Mouse (Mus musculus) forebrain, embryonic 16.5 days (tissue): ENCODE results near the gene Mink1. TPM values are rescaled to one million over a fixed set of nuclear protein-coding genes. Genes with fewer than 3 reads are reported as not detected.

Experiments
- ATAC-seq: fragments of 200-750 bp; cut with Nextera tagmentation; 2 replicates; pipeline ENCODE4 v1.8.0; 2017; ENCODE audit warnings: mild to moderate bottlenecking, moderate library complexity
- H3K27ac ChIP-seq: fragments of 300-500 bp; sonication (generic); 2 replicates; pipeline ENCODE4 v1.5.1; 2014; ENCODE audit warnings: low read length, control low read depth
- H3K27me3 ChIP-seq: fragments of 300-500 bp; sonication (generic); replicated peaks from 2 replicates; pipeline ENCODE4 v1.6.1; 2014; ENCODE audit warnings: low read length; ENCODE audit not compliant: control insufficient read depth, insufficient read depth
- H3K36me3 ChIP-seq: fragments of 300-500 bp; sonication (generic); 2 replicates; pipeline ENCODE4 v1.6.1; 2014; ENCODE audit not compliant: control insufficient read depth, insufficient read depth
- H3K4me1 ChIP-seq: fragments of 300-500 bp; sonication (generic); replicated peaks from 2 replicates; pipeline ENCODE4 v1.6.1; 2014; ENCODE audit warnings: low read length; ENCODE audit not compliant: control insufficient read depth, insufficient read depth
- H3K4me2 ChIP-seq: fragments of 300-500 bp; sonication (generic); 2 replicates; pipeline ENCODE4 v1.6.1; 2014; ENCODE audit warnings: mild to moderate bottlenecking, low read length, control low read depth
- H3K4me3 ChIP-seq: fragments of 300-500 bp; sonication (generic); replicated peaks from 2 replicates; pipeline ENCODE4 v1.5.1; 2014; ENCODE audit warnings: mild to moderate bottlenecking, low read length, control low read depth
- H3K9ac ChIP-seq: fragments of 300-500 bp; sonication (generic); replicated peaks from 2 replicates; pipeline ENCODE4 v1.6.1; 2014; ENCODE audit warnings: low read depth, low read length, control low read depth
- H3K9me3 ChIP-seq: fragments of 300-500 bp; sonication (generic); 2 replicates; pipeline ENCODE4 v1.6.1; 2016; ENCODE audit warnings: low read length; ENCODE audit not compliant: control insufficient read depth
- WGBS: fragments of 180-500 bp; shearing (Covaris S2); extraction: QIAGEN DNeasy Blood & Tissue Kit; methylation state at CpG from one replicate; pipeline ENCODE4 v1.1.7; 2014; 5-methylcytosine and 5-hydroxymethylcytosine counted together
- polyA plus RNA-seq: library from polyadenylated mRNA; unstranded; fragments of >200 nt; fragmentation: Nextera tagmentation; extraction: Ambion mirVana; gene quantifications from 2 replicates; pipeline ENCODE4 v1.2.1, GENCODE M21; 2015

Mink1 gene
- polyA plus RNA-seq, 1 experiment from 2014 or later = 17.5 TPM

DNA sequence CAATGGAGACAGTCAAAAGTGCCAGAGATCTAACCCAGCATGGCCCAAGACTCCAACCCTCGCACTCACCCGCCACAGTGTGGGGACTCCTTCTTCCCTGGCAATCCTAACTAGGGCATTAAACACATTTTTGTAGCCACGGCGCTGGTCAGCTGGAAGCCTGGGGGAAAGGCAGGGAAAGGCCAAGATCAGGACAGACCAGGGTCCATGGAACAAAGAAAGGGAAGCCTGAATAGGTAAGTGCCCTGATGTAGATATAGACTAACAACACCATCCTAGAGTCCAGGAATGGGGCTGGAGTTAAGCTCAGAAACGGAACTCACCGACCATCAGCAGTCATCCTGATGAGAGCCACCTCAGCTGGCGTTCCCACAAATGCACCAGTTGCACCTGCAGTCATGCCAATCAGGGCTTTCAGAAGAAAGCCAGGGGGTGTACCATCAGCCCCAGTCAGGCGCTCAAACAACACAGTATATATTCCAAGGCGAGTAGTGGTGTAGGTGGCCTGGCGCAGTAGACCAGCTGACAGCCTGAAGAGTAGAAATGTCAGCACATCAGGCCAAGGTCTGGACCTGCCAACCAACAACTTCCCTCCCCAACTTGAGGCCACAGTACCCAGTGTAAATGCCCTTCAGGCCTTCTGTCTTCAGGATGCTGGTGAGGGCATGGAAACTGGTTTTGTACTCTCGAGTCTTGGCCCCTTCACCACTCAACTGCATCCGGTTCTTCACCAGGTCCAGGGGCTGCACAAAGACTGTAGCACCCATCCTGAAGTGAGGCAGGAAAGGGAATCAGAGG is 83.0 kb downstream of the Mink1 start:
- Histone ChIP-seq H3K4me3 (peak overlapping the region; percentile 56), H3K9ac (peak overlapping the region; percentile 90), H3K27me3 (no peaks in the 10 kb centered on the region), H3K27ac (peak overlapping the region; percentile 90; the same call in 1 of the 2 replicates), H3K9me3 (no peaks in the 10 kb centered on the region), H3K4me1 (peaks cover 30% of the 10 kb centered on the region), H3K36me3 (peaks cover 19% of the 10 kb centered on the region), H3K4me2 (peak overlapping the region; percentile 90)
- 93% methylated on average over 12 of the region's 12 CpGs for WGBS
- ATAC-seq = no peak

DNA sequence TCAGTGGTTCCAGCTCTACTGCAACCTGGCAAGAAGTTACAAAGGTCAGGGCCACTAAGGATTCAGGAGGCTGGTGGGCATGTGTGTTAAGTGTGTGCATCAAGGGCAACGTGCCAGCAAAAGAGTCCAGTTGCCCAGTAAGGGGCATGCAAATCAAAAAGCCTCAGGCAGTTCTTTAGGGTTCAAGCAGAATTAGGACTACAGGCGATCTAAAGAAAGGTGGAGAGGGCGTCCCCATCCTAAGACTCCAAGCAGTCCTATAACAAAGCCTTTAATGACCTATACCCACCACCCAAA is 83.5 kb downstream of the Mink1 start:
- Histone ChIP-seq H3K27me3 (no peaks in the 10 kb centered on the region), H3K4me1 (peaks cover 30% of the 10 kb centered on the region), H3K9me3 (no peaks in the 10 kb centered on the region), H3K27ac (peak overlapping the region; percentile 90), H3K36me3 (peaks cover 24% of the 10 kb centered on the region), H3K4me3 (peak overlapping the region; percentile 56), H3K4me2 (peak overlapping the region; percentile 90), H3K9ac (peak overlapping the region; percentile 90)
- WGBS = 25% methylated on average over 3 of the region's 3 CpGs
- no peak for ATAC-seq

DNA sequence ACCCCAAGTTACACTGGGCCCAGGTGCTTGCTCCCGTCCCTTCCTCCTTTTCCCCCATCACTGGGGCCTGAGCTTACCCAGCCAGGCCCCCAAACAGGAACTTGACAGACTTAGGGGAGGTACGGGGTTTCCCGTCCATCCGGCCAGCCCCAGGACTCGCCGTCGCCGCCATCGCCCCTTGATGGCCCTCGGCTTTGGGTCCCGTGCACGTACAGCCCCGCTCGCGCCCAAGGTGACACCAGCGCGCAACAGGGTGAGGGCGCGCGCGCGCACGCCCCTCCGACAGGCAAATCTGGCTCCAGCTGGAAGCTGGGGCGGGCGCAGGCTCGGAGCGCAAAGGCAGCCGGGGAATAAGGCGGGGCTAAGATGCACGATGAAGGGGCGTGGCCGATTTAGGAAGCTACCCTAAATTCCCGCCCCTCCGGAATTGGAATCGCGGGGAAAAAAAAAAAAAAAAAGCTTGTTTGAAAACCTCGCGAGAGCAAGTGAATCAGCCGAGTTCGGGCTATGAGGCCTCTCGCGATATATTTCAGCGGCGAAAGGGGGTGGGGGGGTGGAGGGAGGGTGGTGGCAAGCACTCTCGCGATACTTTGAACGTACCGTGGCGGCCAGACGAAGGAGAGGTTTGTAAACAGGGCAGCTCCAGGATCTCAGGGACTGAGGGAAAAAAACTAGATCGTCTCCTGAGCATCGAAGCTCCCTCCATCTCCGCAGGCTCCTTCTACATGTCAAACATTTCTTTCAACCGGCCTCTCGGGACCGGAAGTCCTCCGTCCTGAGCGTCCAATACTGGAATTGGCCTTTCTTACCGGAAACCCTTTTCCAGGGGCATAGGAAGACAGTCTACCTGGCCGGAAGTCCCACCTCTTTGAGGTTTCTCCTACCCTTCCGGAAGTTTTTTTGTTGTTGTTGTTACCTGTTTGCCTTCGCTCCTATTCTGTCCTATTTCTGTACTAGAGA is 84.3 kb downstream of the Mink1 start, which contains the start of the genes Rnf167 and Slc25a11:
Rnf167 (plus strand) TSS at position 545 of the 960 bp plus-strand sequence.
Slc25a11 (minus strand) TSS at position 789 of the 960 bp plus-strand sequence.
- peak within 1 kb of the TSS; percentile 90 for H3K9ac ChIP-seq
- no peaks in the 10 kb centered on the region for H3K27me3 ChIP-seq
- H3K4me2 ChIP-seq = peak within 1 kb of the TSS; percentile 94
- peak within 1 kb of the TSS; percentile 96 for H3K27ac ChIP-seq
- H3K4me3 ChIP-seq = peak within 1 kb of the TSS; percentile 56
- ATAC-seq = peak; percentile 92
- H3K9me3 ChIP-seq = no peaks in the 10 kb centered on the region
- under 1% methylated on average over 63 of the region's 63 CpGs for WGBS
- peaks cover 33% of the 10 kb centered on the region for H3K4me1 ChIP-seq
- peaks cover 27% of the 10 kb centered on the region for H3K36me3 ChIP-seq

DNA sequence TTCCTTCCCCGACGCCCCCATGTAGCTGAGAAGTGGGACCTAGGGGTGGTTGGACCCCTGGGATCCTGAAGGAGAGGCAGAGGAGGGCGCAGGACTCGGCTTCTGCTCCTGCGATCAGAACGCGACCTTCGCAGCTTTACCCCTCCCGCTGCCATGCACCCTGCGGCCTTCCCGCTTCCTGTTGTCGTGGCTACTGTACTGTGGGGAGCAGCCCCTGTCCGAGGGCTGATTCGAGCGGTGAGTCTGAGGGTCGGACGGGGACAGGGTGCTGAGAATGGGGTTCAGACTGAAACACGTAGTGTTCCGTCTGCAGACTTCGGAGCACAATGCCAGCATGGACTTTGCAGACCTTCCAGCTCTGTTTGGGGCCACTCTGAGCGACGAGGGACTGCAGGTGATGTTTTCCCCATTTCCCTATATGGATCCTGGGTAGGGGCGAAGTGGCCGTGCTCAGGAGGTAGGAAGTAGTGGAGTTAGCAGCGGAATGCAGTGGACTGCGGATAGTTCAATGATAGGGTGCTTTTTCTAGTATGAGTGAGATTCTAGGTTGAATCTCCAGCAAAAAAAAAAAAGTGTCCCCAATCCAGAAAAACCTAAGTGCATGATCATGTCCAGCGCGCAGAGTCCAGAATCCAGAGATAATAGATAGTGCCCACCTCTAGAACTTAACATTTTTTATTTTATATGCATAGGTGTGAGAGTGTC is 85.2 kb downstream of the Mink1 start:
- H3K4me1 ChIP-seq = peaks cover 42% of the 10 kb centered on the region
- no peak; the same call in 1 of the 2 replicates for ATAC-seq
- no peaks in the 10 kb centered on the region for H3K9me3 ChIP-seq
- peak overlapping the region; percentile 64 for H3K9ac ChIP-seq
- H3K4me3 ChIP-seq = peak overlapping the region; percentile 56
- WGBS = 4% methylated on average over 28 of the region's 28 CpGs
- H3K4me2 ChIP-seq = peak overlapping the region; percentile 94
- peaks cover 30% of the 10 kb centered on the region for H3K36me3 ChIP-seq
- no peaks in the 10 kb centered on the region for H3K27me3 ChIP-seq
- H3K27ac ChIP-seq = peak overlapping the region; percentile 96

DNA sequence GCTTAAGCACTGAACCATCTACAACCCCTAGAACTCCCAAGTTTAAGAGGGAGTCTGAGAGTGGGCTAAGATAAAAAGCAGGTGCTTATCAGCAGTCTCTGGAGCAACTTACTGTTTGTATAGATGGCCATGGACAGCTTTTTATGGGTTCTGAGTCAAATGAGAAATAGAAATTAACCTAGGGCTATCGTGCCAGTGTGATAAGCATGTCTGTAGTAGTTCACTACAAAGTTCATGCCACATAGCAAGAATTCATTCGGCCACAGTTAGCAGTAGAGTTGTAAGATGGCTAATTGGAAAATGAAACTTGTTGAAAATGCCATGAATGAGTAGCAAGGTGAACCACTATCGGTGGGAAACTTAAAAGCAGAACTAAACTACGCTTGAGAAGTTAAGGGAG is 85.8 kb downstream of the Mink1 start:
- H3K9ac ChIP-seq = no peak overlapping the region
- H3K4me3 ChIP-seq = peak overlapping the region; percentile 56
- H3K27me3 ChIP-seq = no peaks in the 10 kb centered on the region
- H3K27ac ChIP-seq = no peak overlapping the region
- no peaks in the 10 kb centered on the region for H3K9me3 ChIP-seq
- H3K36me3 ChIP-seq = peaks cover 30% of the 10 kb centered on the region
- WGBS = 92% methylated on average over 4 of the region's 4 CpGs
- peak overlapping the region; percentile 94 for H3K4me2 ChIP-seq
- ATAC-seq = no peak
- H3K4me1 ChIP-seq = peaks cover 48% of the 10 kb centered on the region

DNA sequence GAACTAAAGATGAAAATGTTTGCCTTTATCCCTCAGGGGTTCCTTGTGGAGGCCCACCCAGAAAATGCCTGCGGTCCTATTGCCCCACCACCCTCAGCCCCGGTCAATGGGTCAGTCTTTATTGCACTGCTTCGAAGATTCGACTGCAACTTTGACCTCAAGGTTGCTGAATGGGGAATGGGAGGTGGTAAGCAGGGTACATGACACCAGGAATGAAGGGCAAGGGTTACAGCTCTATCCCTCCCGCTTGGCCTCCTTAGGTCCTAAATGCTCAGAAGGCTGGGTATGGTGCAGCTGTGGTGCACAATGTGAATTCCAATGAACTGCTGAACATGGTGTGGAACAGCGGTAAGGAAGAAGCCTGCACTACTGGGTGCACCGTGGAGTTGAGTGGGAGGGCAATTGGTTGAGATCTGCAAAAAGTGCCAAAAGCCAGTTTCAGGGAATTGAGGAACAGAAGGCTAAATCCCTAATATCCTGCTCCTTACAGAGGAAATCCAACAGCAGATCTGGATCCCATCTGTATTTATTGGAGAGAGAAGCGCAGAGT is 86.6 kb downstream of the Mink1 start:
- H3K9ac ChIP-seq = no peak overlapping the region
- no peak for ATAC-seq
- H3K9me3 ChIP-seq = no peaks in the 10 kb centered on the region
- H3K36me3 ChIP-seq = peaks cover 29% of the 10 kb centered on the region
- WGBS = 91% methylated on average over 8 of the region's 8 CpGs
- no peak overlapping the region for H3K4me2 ChIP-seq
- no peaks in the 10 kb centered on the region for H3K27me3 ChIP-seq
- H3K4me1 ChIP-seq = peaks cover 48% of the 10 kb centered on the region
- no peak overlapping the region for H3K4me3 ChIP-seq
- H3K27ac ChIP-seq = no peak overlapping the region

DNA sequence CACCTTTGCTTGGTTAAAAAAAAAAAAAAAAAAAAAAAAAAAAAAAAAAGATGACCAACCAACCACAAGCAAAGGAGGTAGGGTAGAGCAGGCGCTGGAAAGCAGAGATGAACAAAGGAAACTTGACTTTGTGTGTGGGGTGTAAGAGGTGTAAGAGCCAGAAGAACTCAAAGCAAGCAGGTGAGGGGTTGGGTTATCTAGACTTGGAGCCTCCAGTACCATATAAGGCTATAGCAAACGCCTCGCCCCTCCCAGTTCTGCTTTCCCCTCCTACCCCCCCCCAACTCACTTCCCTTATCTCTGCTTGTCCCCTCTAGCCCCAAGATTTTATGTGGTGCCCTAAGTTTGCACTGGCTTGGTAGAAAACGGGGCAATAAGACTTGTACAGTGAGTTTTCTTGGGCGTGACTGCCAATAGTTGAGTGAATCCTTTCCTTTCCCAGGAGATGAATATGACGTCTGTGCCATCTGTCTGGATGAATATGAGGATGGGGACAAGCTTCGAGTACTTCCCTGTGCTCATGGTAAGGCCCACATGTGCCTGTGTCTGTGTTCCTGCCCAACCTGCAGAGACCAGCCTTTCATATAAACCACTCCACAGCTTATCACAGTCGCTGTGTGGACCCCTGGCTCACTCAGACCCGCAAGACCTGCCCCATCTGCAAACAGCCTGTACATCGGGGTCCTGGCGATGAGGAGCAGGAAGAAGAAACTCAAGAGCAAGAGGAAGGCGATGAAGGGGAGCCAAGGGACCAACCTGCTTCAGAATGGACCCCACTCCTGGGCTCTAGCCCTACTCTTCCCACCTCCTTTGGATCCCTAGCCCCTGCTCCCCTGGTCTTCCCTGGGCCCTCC is 87.9 kb downstream of the Mink1 start:
- no peak for ATAC-seq
- Histone ChIP-seq H3K4me2 (no peak overlapping the region), H3K9ac (no peak overlapping the region), H3K9me3 (no peaks in the 10 kb centered on the region), H3K4me3 (no peak overlapping the region), H3K27me3 (no peaks in the 10 kb centered on the region), H3K27ac (no peak overlapping the region), H3K4me1 (peaks cover 50% of the 10 kb centered on the region), H3K36me3 (peaks cover 23% of the 10 kb centered on the region)
- 82% methylated on average over 12 of the region's 12 CpGs for WGBS

DNA sequence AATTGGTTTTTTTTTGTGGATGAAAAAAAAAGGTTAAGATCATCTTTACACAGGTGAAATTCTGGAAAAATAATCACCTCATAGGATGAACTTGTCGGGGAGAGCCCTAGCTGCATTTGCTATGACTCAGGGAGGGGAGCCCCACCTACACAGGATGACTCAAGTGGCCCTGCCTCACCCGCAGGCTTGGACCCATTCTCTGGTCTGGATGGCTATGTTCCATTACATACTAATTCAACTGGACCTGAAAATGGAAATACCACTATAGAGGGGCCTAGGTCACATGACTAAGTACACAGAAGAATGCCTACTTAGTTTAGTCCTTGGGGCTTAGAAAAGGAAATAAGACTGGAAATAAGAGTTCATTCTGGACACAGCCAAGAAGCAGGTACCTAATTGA is 88.7 kb downstream of the Mink1 start:
- H3K9ac ChIP-seq = no peak overlapping the region
- no peak for ATAC-seq
- H3K4me2 ChIP-seq = no peak overlapping the region
- no peaks in the 10 kb centered on the region for H3K27me3 ChIP-seq
- no peak overlapping the region for H3K27ac ChIP-seq
- H3K4me1 ChIP-seq = peaks cover 49% of the 10 kb centered on the region
- peaks cover 23% of the 10 kb centered on the region for H3K36me3 ChIP-seq
- H3K4me3 ChIP-seq = no peak overlapping the region
- 82% methylated on average over 2 of the region's 2 CpGs for WGBS
- H3K9me3 ChIP-seq = no peaks in the 10 kb centered on the region
